Mouse (Mus musculus) spleen, adult 18-20 months (tissue): ENCODE measurements around the gene F10.

Experiments
- DNase-seq, 2 experiments: peaks; one replicate each; pipeline ENCODE4 v3.0.0; 2022; ENCODE audit warnings: mixed read lengths in 2 of 2

F10 gene

GRCm38 (mm10) chr8:13037015-13037414 lies at the start of gene F10:
Gene F10, plus strand, starts transcription at chr8:13037308.
- no peak for DNase-seq

GRCm38 (mm10) chr8:12987571-12987970 lies 49.5 kb upstream of the F10 start:
- DNase-seq = no peak

- no peak for DNase-seq
Observed at GRCm38 (mm10) chr8:12988722-12989430, 48.2 kb upstream of the F10 start.

GRCm38 (mm10) chr8:12991411-12991810 lies 45.7 kb upstream of the F10 start:
- no peak for DNase-seq

- no peak for DNase-seq
Observed at GRCm38 (mm10) chr8:12994468-12994867, 42.6 kb upstream of the F10 start.

GRCm38 (mm10) chr8:12995481-12995880 lies 41.6 kb upstream of the F10 start:
- no peak for DNase-seq

- DNase-seq = no peak
Observed at GRCm38 (mm10) chr8:12996831-12997275, 40.3 kb upstream of the F10 start.

GRCm38 (mm10) chr8:12998331-12998730 lies 38.8 kb upstream of the F10 start:
- DNase-seq = no peak

- no peak for DNase-seq
Observed at GRCm38 (mm10) chr8:12999793-13000192, 37.3 kb upstream of the F10 start.

GRCm38 (mm10) chr8:13007458-13007857 lies 29.6 kb upstream of the F10 start:
- DNase-seq = no peak

- no peak for DNase-seq
Observed at GRCm38 (mm10) chr8:13010313-13010712, 26.8 kb upstream of the F10 start.

GRCm38 (mm10) chr8:13019560-13019959 lies 17.5 kb upstream of the F10 start:
- DNase-seq = no peak

- DNase-seq = no peak
Observed at GRCm38 (mm10) chr8:13021830-13022229, 15.3 kb upstream of the F10 start.

- no peak for DNase-seq
Observed at GRCm38 (mm10) chr8:13025487-13026224, 11.5 kb upstream of the F10 start, which contains the start of gene F7. Gene F7, plus strand, starts transcription at chr8:13026034.

- no peak for DNase-seq
Observed at GRCm38 (mm10) chr8:13027615-13028014, 9.5 kb upstream of the F10 start.

GRCm38 (mm10) chr8:13028482-13028881 lies 8.6 kb upstream of the F10 start:
- DNase-seq = no peak

- DNase-seq = no peak
Observed at GRCm38 (mm10) chr8:13036346-13036812, 729 bp upstream of the F10 start.

- DNase-seq = no peak
Observed at GRCm38 (mm10) chr8:13037569-13037968, 461 bp downstream of the F10 start.

GRCm38 (mm10) chr8:13039054-13039453 lies 1.9 kb downstream of the F10 start:
- DNase-seq = no peak

GRCm38 (mm10) chr8:13041459-13041858 lies 4.4 kb downstream of the F10 start:
- DNase-seq = no peak

GRCm38 (mm10) chr8:13047652-13048051 lies 10.5 kb downstream of the F10 start:
- no peak for DNase-seq

GRCm38 (mm10) chr8:13050550-13050949 lies 13.4 kb downstream of the F10 start:
- no peak for DNase-seq

- DNase-seq = no peak
Observed at GRCm38 (mm10) chr8:13057351-13057750, 20.2 kb downstream of the F10 start.
